Mouse (Mus musculus): ENCODE results near the gene Atp13a5.

Atp13a5 gene

GRCm38 (mm10) chr16:29378458-29378857 lies at the start of gene Atp13a5:
Gene Atp13a5 (minus strand): TSS chr16:29378732.
- no peak for DNase-seq (ENCODE audit: low spot score in 2 of 2)

DNA sequence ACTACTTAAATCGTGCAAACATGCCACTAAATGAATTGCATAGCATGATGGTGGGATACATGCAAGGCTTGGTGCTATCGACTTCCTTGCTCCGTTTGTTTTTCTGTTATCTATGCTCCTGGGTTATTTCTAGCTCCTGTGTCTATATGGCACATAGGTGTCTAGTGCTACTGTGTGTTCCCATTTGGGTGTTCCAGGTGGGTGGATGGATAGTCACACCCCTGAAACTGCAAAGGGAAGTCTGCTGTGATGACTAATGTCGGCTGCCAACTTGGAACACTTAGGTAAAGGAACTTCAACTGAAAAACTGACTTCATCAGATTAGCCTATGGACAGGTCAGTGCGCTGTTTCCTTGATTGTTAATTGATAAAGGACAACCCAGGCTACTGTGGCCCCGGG lies 36.3 kb upstream of the Atp13a5 start:
- no peak for DNase-seq (ENCODE audit: low spot score in 2 of 2)

GRCm38 (mm10) chr16:29407319-29407718 lies 28.8 kb upstream of the Atp13a5 start:
- DNase-seq (ENCODE audit: low spot score in 2 of 2): no peak

GRCm38 (mm10) chr16:29399079-29399478 lies 20.5 kb upstream of the Atp13a5 start:
- no peak for DNase-seq (ENCODE audit: low spot score in 2 of 2)

DNA sequence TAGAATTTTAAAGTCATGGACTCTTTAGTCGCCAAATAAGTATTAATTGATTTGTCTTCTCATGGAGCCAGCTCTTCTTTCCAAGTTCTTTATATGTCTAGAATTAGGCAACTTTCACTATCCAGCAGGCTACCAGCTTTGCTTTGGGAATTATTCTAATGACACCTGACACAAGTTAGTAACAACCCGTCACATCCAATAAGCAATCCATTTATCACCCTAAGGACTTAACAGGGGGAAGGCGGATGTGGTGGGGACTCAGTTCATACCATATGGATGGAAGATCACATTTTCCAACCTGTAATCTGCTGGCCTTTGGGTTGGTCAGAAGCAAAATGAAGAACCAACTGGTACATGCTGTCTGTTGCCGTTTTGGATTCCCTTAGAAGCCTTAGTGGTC lies 6.2 kb upstream of the Atp13a5 start:
- no peak for DNase-seq (ENCODE audit: low spot score in 2 of 2)

DNA sequence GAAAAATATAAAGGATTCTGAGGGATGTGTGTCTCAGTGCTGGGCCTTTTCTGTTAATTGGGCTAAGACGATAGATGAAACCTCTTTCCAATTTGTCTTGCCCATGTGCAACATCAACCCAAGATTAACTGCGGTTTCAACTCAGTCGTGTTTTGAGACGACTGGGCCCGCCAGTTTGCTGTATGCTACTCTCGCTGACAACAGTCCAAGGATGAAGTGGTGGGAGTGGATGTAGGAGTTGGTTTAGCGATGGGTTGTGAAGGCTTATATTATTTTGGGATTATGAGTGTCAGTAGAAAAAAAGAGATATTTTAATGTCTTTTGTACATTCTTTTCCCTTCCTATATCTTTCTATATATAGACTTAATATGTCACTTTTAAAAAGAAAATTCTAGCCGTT lies 3.9 kb downstream of the Atp13a5 start:
- DNase-seq (ENCODE audit: low spot score in 2 of 2): no peak

- DNase-seq (ENCODE audit: low spot score in 2 of 2): no peak
Observed at GRCm38 (mm10) chr16:29331351-29332044, 47.0 kb downstream of the Atp13a5 start.

- DNase-seq (ENCODE audit: low spot score in 2 of 2): no peak
Observed at GRCm38 (mm10) chr16:29330948-29331347, 47.6 kb downstream of the Atp13a5 start.

- DNase-seq (ENCODE audit: low spot score in 2 of 2): no peak
Observed at GRCm38 (mm10) chr16:29329213-29329612, 49.3 kb downstream of the Atp13a5 start.

DNA sequence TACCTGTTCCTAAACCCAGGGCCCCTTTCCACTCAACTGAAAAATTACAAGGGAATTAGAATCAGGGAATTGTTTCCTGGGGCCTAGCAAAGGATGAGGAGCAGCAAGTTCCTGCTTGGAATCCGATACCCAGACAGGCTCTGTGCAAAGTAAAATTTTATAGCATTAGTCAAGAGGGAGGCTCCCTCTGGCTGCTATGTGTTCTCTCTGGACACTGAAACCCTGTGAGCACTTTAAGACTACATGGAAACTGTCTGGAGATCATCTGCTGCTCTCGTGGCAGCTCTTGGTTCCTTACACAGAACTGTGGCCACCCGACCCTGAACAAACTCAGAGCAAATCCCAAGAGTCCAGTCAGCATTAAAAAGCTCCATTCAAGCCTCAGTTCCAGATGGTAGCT lies 50.6 kb downstream of the Atp13a5 start:
- DNase-seq (ENCODE audit: low spot score in 2 of 2): no peak

- no peak for DNase-seq (ENCODE audit: low spot score in 2 of 2)
Observed at GRCm38 (mm10) chr16:29325233-29325919, 53.2 kb downstream of the Atp13a5 start.

DNA sequence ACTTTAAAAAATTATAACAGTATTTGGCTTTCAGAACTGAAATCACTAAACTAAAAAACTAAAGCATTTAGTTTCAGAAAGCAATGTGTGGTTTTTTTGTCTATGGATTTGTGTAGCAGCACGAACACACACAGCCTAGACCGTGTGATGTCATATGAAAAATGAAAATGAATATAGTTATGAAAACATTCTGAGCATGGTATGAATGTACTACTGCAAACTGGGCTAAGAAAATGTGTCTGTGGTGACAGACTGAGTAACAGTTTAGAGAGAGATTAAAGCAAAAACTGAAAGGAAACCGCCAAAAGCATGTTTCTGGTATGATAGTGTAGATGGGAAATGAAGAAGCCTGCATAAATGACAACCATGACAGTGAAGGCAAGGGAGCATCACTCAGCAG lies 57.8 kb downstream of the Atp13a5 start:
- no peak for DNase-seq (ENCODE audit: low spot score in 2 of 2)

DNA sequence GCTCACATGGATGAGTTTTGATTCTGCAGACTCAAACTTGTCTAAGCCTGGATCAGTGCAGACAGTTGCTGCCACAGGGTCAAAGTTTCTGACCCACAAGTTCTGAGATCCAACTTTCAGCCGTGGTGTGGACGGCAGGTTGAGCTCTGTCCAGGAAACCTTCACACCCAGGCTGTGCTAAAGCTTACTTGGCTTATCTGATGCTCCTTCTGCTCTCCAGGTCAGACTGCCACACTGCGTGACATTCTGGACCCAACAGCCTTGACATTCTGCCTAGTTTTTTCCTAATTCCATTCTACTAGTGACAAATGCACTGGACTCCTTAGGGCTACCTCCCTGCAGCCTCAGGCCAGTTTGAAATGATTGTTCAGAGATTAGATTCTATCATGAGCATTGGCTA lies 63.1 kb downstream of the Atp13a5 start:
- no peak for DNase-seq (ENCODE audit: low spot score in 2 of 2)

GRCm38 (mm10) chr16:29314991-29315390 lies 63.5 kb downstream of the Atp13a5 start:
- no peak for DNase-seq (ENCODE audit: low spot score in 2 of 2)

DNA sequence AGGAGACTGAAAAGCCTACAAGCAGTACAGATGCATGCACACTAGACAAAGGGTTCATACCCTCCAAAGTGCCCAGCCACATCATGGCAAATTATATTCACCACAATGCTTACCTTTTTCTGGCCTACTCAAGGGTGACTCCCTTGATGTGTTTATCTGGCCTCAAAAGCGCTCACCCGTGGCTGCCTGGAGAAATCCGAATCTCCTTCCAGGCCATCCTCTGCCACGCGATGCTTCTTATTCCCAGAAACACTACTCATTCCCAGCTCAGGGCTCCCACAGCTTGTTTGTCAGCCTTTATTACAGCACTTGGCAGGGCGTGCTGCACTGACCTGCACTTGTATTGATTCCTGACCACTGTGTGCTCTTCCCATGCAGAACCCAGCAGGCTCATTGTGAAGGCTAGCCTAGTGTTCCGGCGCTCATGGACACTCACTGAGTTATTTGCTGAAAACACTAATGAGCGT lies 80.9 kb downstream of the Atp13a5 start:
- DNase-seq (ENCODE audit: low spot score in 2 of 2): no peak

DNA sequence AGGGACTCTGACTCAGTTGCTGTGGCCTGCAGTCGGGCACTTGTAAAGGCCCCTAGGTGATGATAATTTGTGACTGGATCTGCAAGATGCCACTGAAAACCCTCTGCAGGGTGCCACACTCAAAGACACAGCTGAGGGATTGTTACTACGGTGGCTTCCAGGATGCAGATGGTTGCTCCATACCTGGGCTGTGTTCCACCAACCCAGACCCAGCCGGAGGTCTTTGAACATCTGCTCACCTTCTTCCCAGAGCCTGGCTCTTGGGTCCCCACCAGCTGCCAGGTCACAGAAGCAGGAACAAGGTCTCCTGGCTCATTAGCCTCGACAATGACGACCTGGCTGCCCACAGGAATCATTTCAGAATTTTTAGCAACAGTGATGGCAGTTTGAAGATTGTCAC lies 97.8 kb downstream of the Atp13a5 start:
- no peak for DNase-seq (ENCODE audit: low spot score in 2 of 2)

DNA sequence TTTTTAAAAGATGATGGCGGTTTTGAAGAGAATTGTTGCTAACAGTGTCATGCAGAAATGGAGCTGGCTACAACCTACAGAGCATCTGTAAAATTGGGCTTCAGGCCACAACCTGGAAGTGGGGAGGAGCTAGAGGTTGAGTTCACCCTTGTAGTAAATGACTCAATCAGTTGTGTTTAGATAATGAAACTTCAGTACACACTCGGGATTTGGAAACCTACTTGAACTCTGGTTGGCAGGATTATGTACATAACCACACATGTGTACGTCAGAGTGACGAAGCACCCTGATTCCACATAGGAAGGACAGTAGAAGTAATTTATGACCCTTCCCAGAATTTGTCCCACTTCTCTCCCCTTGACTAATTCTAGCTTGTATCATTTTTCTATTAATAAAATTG lies 124.2 kb downstream of the Atp13a5 start:
- no peak for DNase-seq (ENCODE audit: low spot score in 2 of 2)

GRCm38 (mm10) chr16:29235951-29236350 lies 142.6 kb downstream of the Atp13a5 start:
- no peak for DNase-seq (ENCODE audit: low spot score in 2 of 2)

GRCm38 (mm10) chr16:29216395-29217295 lies 161.9 kb downstream of the Atp13a5 start:
- no peak for DNase-seq (ENCODE audit: low spot score in 2 of 2)

GRCm38 (mm10) chr16:29209605-29210411 lies 168.7 kb downstream of the Atp13a5 start, which contains the start of gene Hrasls:
Gene Hrasls (plus strand): TSS chr16:29209695.
- DNase-seq (ENCODE audit: low spot score in 2 of 2): no peak

GRCm38 (mm10) chr16:29208841-29209240 lies 169.7 kb downstream of the Atp13a5 start:
- no peak for DNase-seq (ENCODE audit: low spot score in 2 of 2)
